Mouse (Mus musculus) ES-Bruce4 (cell line): Measurements from ENCODE around the gene Taf1c.

ENCODE experiments used
- CTCF ChIP-seq: IDR thresholded peaks from one replicate; pipeline ENCODE4 v1.8.1; 2011; ENCODE audit warnings: low read depth, low read length
- EP300 ChIP-seq: IDR thresholded peaks from 2 replicates; pipeline ENCODE4 v1.6.1; 2011; ENCODE audit warnings: low read depth, low read length; ENCODE audit not compliant: insufficient read depth

DNA sequence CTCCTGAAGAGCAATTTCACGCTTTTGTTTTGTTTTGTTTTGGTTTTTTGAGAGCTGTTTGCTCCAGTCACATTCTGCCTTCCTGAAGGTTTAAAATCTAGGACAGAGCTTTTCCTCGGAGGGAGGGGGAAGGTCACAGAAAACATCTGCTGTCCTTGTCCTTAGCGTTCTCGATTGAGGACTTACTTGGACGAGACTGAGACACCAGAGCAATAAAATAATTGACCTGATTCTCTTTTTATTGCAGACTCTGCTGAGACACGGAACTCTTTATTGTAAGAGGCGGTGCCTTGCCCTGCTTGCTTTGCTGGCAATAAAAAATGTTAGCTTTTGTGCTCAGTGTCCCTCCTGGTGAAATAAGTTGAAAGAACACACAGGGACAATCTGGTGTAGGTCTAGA is 34.8 kb upstream of the Taf1c start:
- TF ChIP-seq EP300 (no peak), CTCF (no peak)
